8 mouse cellular contexts compared by ENCODE assay signal in genomic region chr1:93342648-93343503, GRCm38 (mm10). TPM values are rescaled to one million over a fixed set of nuclear protein-coding genes. Genes with fewer than 3 reads are reported as not detected.
DNase-seq lines count a peak whose midpoint lies in the region; ATAC-seq and TF ChIP-seq lines count a peak whose summit lies in the region.

Gene Ppp1r7, plus strand, starts transcription at chr1:93342854.
Gene Pask, minus strand, starts transcription at chr1:93343482.

- intact Hi-C loops in heart, adult 2 months (cut with DNase I) = loop anchor here (2.0 to 10.0 kb wide), 9 partner anchors 36 to 462 kb away; partner anchors contain the start of genes Capn10, Dtymk, Hdlbp and Ing5

- H3K27me3 ChIP-seq in embryonic facial prominence, embryonic 14.5 days (replicated peaks; ENCODE audit: control insufficient read depth, insufficient read depth, low read length) = no peaks in the 10 kb centered on the region
- no peaks in the 10 kb centered on the region for H3K27me3 ChIP-seq in heart, adult 2 months (ENCODE audit: control insufficient read depth, insufficient read depth, low read length)
- H3K27me3 ChIP-seq in limb, embryonic 13.5 days = no peaks in the 10 kb centered on the region
- H3K27me3 ChIP-seq in midbrain, embryonic 16.5 days (ENCODE audit: control insufficient read depth, insufficient read depth, low read depth, low read length) = no peaks in the 10 kb centered on the region

- no peak for TF ChIP-seq POLR2A in heart, adult 2 months (IDR thresholded peaks at IDR 0.05; ENCODE audit: insufficient read depth, low read depth, low read length)

- peak; percentile 99 for DNase-seq in 3T3-L1 (ENCODE audit: low read depth, low spot score)
- peak; percentile 84 to 85 for DNase-seq in adrenal gland, postnatal 4 days (ENCODE audit: low spot score in 2 of 2)
- peak; percentile 99 for DNase-seq in embryonic facial prominence, embryonic 14.5 days (ENCODE audit: low spot score)
- peak; percentile 95 for DNase-seq in heart, adult 2 months
- DNase-seq in kidney, adult 8-10 months = peak; percentile 95
- DNase-seq in spleen, postnatal 10 days (ENCODE audit: low spot score in 2 of 2) = peak; percentile 86 to 95

- TF ChIP-seq CTCF in heart, adult 2 months (IDR thresholded peaks at IDR 0.05) = no peak

- ATAC-seq in embryonic facial prominence, embryonic 14.5 days (ENCODE audit: low read depth) = peak; percentile 98
- ATAC-seq in limb, embryonic 13.5 days (ENCODE audit: low FRiP score, low read depth) = peak; percentile 93
- ATAC-seq in midbrain, embryonic 16.5 days = peak; percentile 98

- H3K4me1 ChIP-seq in embryonic facial prominence, embryonic 14.5 days (ENCODE audit: control insufficient read depth, insufficient read depth, low read length) = peaks cover 7% of the 10 kb centered on the region
- H3K4me1 ChIP-seq in heart, adult 2 months (ENCODE audit: control insufficient read depth, insufficient read depth, low read length) = peaks cover 2% of the 10 kb centered on the region
- H3K4me1 ChIP-seq in limb, embryonic 13.5 days = peaks cover 22% of the 10 kb centered on the region
- peaks cover 11% of the 10 kb centered on the region for H3K4me1 ChIP-seq in midbrain, embryonic 16.5 days (ENCODE audit: control insufficient read depth, insufficient read depth, low read length)

- H3K4me3 ChIP-seq in embryonic facial prominence, embryonic 14.5 days (ENCODE audit: low read depth, low read length) = peak within 1 kb of the TSS; percentile 95
- peak within 1 kb of the TSS; percentile 85 for H3K4me3 ChIP-seq in heart, adult 2 months
- peak within 1 kb of the TSS; percentile 96 for H3K4me3 ChIP-seq in limb, embryonic 13.5 days
- peak within 1 kb of the TSS; percentile 94 for H3K4me3 ChIP-seq in midbrain, embryonic 16.5 days (ENCODE audit: low read depth, low read length)

- peaks cover 10% of the 10 kb centered on the region; the same call in 1 of the 2 replicates for H3K36me3 ChIP-seq in embryonic facial prominence, embryonic 14.5 days (ENCODE audit: control insufficient read depth, insufficient read depth, low read length)
- H3K36me3 ChIP-seq in heart, adult 2 months (ENCODE audit: control insufficient read depth, insufficient read depth, low read length) = no peaks in the 10 kb centered on the region
- H3K36me3 ChIP-seq in limb, embryonic 13.5 days = peaks cover 17% of the 10 kb centered on the region
- H3K36me3 ChIP-seq in midbrain, embryonic 16.5 days (ENCODE audit: control insufficient read depth, insufficient read depth, low read length) = no peaks in the 10 kb centered on the region; the same call in 1 of the 2 replicates

- 0 out of 2 replicates have a peak, but pooled peaks cover 1% of the 10 kb centered on the region for H3K79me2 ChIP-seq in heart, adult 2 months (replicated peaks; ENCODE audit: control insufficient read depth, insufficient read depth, low read length)

- TF ChIP-seq EP300 in heart, adult 2 months (IDR thresholded peaks at IDR 0.05; ENCODE audit: insufficient read depth, low read depth, low read length) = peak; percentile 44; the same call in 1 of the 2 replicates

- no peaks in the 10 kb centered on the region for H3K9me3 ChIP-seq in embryonic facial prominence, embryonic 14.5 days (ENCODE audit: control insufficient read depth, low read length)
- H3K9me3 ChIP-seq in limb, embryonic 13.5 days = no peaks in the 10 kb centered on the region
- no peaks in the 10 kb centered on the region for H3K9me3 ChIP-seq in midbrain, embryonic 16.5 days (replicated peaks; ENCODE audit: control insufficient read depth, low read length, poor library complexity, severe bottlenecking)

- H3K27ac ChIP-seq in embryonic facial prominence, embryonic 14.5 days (replicated peaks; ENCODE audit: low read depth, low read length) = peak within 1 kb of the TSS; percentile 65
- H3K27ac ChIP-seq in heart, adult 2 months = peak within 1 kb of the TSS; percentile 77
- H3K27ac ChIP-seq in limb, embryonic 13.5 days = peak within 1 kb of the TSS; percentile 48
- peak within 1 kb of the TSS; percentile 69 for H3K27ac ChIP-seq in midbrain, embryonic 16.5 days (ENCODE audit: low read length)

- peak within 1 kb of the TSS; percentile 90 for H3K4me2 ChIP-seq in embryonic facial prominence, embryonic 14.5 days (ENCODE audit: low read depth, low read length)
- H3K4me2 ChIP-seq in limb, embryonic 13.5 days (replicated peaks) = peak within 1 kb of the TSS; percentile 79
- peak within 1 kb of the TSS; percentile 97 for H3K4me2 ChIP-seq in midbrain, embryonic 16.5 days (ENCODE audit: low read length)

- H3K9ac ChIP-seq in embryonic facial prominence, embryonic 14.5 days (ENCODE audit: low read depth, low read length) = peak within 1 kb of the TSS; percentile 83
- H3K9ac ChIP-seq in heart, adult 2 months (ENCODE audit: low read depth, low read length) = peak within 1 kb of the TSS; percentile 85
- H3K9ac ChIP-seq in limb, embryonic 13.5 days = peak within 1 kb of the TSS; percentile 90
- peak within 1 kb of the TSS; percentile 88 for H3K9ac ChIP-seq in midbrain, embryonic 16.5 days (ENCODE audit: low read depth, low read length)

- under 1% methylated on average over 57 of the region's 63 CpGs for WGBS in embryonic facial prominence, embryonic 14.5 days
- WGBS in heart, adult 2 months = under 1% methylated on average over 63 of the region's 63 CpGs
- under 1% methylated on average over 63 of the region's 63 CpGs for WGBS in limb, embryonic 13.5 days
- under 1% methylated on average over 62 of the region's 63 CpGs for WGBS in midbrain, embryonic 16.5 days

RNA-seq across cellular contexts. Expression of gene Ppp1r7, which starts in this region (rescaled TPM):
- total RNA-seq in adrenal gland, postnatal 4 days (2021) = 10 to 100 TPM; 30.6 to 35.3 TPM
- polyA plus RNA-seq in embryonic facial prominence, embryonic 14.5 days (2014; fragmentation: Nextera tagmentation; extraction: Ambion mirVana) = 46.9 and 47.9 TPM in 2 replicates
- total RNA-seq in heart, adult 2 months (2021) = 10 to 100 TPM; 22.7 to 24.1 TPM
- polyA plus RNA-seq in heart, adult 2 months (2012; rRNA removed) = 2.9 and 4.2 TPM in 2 replicates
- polyA plus RNA-seq in limb, embryonic 13.5 days (2015; fragmentation: Nextera tagmentation; extraction: Ambion mirVana) = 52.3 and 61.4 TPM in 2 replicates
- 53.1 and 56.2 TPM in 2 replicates for polyA plus RNA-seq in midbrain, embryonic 16.5 days (2015; fragmentation: Nextera tagmentation; extraction: Ambion mirVana)

RNA-seq across cellular contexts. Expression of gene Pask, which starts in this region (rescaled TPM):
- 10 to 100 TPM; 11.4 to 15.9 TPM for total RNA-seq in adrenal gland, postnatal 4 days (2021)
- polyA plus RNA-seq in embryonic facial prominence, embryonic 14.5 days (2014; fragmentation: Nextera tagmentation; extraction: Ambion mirVana) = 11.3 and 12.8 TPM in 2 replicates
- total RNA-seq in heart, adult 2 months (2021) = under 1 TPM; 0.10 to 0.27 TPM
- 0.39 and 1.00 TPM in 2 replicates for polyA plus RNA-seq in heart, adult 2 months (2012; rRNA removed)
- 18.8 and 20.4 TPM in 2 replicates for polyA plus RNA-seq in limb, embryonic 13.5 days (2015; fragmentation: Nextera tagmentation; extraction: Ambion mirVana)
- polyA plus RNA-seq in midbrain, embryonic 16.5 days (2015; fragmentation: Nextera tagmentation; extraction: Ambion mirVana) = 6.8 and 7.9 TPM in 2 replicates

Comparison
In these comparisons a context has a peak if more than half of its experiments do, and no peak if none do; other contexts are left out.
1. Peak in every context shown above with its lines: DNase-seq, ATAC-seq, H3K4me3 ChIP-seq and H3K27ac ChIP-seq.
2. RNA of gene Pask (total RNA-seq): 11.4 to 15.9 TPM in adrenal gland, postnatal 4 days; 0.10 to 0.27 TPM in heart, adult 2 months; every median in the first group is over 4 times any median in the second.